Mouse (Mus musculus): ENCODE results near the gene Surf6. TPM values are rescaled to one million over a fixed set of nuclear protein-coding genes. Genes with fewer than 3 reads are reported as not detected.

The Surf6 gene
- polyA plus RNA-seq (2014; fragmentation: Nextera tagmentation; extraction: Ambion mirVana) = 15.4 and 17.2 TPM in 2 replicates

DNA sequence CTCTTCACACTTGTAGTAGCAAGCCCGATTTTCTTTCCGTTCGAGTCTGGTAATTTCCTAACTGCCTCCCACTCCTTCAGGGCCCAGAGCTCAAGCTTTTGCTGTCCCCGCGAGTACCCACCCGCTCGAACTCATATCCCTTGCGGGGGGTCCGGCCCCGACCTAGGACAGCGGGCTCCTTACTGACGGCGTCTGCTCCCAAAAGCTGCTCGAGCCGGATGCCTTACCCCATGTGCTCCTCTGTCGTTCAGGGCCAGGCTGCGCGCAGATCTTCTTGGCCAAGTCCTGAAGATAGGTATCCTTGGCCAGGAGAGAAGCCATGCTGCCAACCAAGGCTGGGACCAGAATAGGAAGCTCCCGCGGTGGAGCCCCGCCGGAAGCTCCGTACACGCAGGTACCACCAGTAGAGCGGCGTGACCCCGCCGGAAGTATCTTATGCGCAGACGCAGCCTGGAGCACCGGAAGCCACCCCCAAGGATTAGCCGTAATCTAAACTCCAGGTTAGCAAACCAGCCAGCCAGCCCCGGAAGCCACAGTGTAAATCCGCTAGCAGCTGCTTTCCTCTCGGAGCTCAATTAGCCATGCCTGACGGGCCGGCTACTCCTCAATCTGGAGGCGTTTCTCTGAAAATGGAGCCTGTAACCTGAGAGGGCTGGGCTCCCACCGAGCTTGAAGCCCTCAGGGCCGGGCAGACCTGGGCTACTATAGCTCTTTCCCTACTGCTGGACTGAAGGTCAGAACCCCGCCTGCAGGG lies at the start of gene Surf6:
Surf6 (minus strand) TSS at position 413 of the 754 bp plus-strand sequence.
- Histone ChIP-seq H3K36me3 (ENCODE audit: control insufficient read depth, insufficient read depth, low read length) (peaks cover 58% of the 10 kb centered on the region), H3K27me3 (replicated peaks; ENCODE audit: control insufficient read depth, insufficient read depth, low read length) (no peaks in the 10 kb centered on the region), H3K4me3 (ENCODE audit: low read depth, low read length) (peak within 1 kb of the TSS; percentile 80), H3K9ac (ENCODE audit: low read length) (peak within 1 kb of the TSS; percentile 82), H3K9me3 (replicated peaks; ENCODE audit: control insufficient read depth, low read length) (no peaks in the 10 kb centered on the region), H3K27ac (ENCODE audit: low read depth, low read length) (peak within 1 kb of the TSS; percentile 91), H3K4me2 (ENCODE audit: low read length) (peak within 1 kb of the TSS; percentile 84), H3K4me1 (ENCODE audit: control insufficient read depth, insufficient read depth, low read length) (peaks cover 14% of the 10 kb centered on the region)
- under 1% methylated on average over 41 of the region's 41 CpGs for WGBS
- ATAC-seq (peak; percentile 97), DNase-seq (ENCODE audit: low spot score) (peak; percentile 99)

- DNase-seq (ENCODE audit: low spot score) (no peak), ATAC-seq (no peak)
- no peak overlapping the region for H3K4me3 ChIP-seq (ENCODE audit: low read depth, low read length)
- no peak overlapping the region for H3K9ac ChIP-seq (ENCODE audit: low read length)
- H3K9me3 ChIP-seq (replicated peaks; ENCODE audit: control insufficient read depth, low read length) = no peaks in the 10 kb centered on the region
- H3K4me2 ChIP-seq (ENCODE audit: low read length) = no peak overlapping the region
- H3K27me3 ChIP-seq (replicated peaks; ENCODE audit: control insufficient read depth, insufficient read depth, low read length) = no peaks in the 10 kb centered on the region
- H3K4me1 ChIP-seq (ENCODE audit: control insufficient read depth, insufficient read depth, low read length) = no peaks in the 10 kb centered on the region
- H3K27ac ChIP-seq (ENCODE audit: low read depth, low read length) = no peak overlapping the region
- peaks cover 73% of the 10 kb centered on the region for H3K36me3 ChIP-seq (ENCODE audit: control insufficient read depth, insufficient read depth, low read length)
- WGBS = 95% methylated on average over 4 of the region's 4 CpGs
Measured at GRCm38 (mm10) chr2:26952193-26952592, 49.5 kb upstream of the Surf6 start.

DNA sequence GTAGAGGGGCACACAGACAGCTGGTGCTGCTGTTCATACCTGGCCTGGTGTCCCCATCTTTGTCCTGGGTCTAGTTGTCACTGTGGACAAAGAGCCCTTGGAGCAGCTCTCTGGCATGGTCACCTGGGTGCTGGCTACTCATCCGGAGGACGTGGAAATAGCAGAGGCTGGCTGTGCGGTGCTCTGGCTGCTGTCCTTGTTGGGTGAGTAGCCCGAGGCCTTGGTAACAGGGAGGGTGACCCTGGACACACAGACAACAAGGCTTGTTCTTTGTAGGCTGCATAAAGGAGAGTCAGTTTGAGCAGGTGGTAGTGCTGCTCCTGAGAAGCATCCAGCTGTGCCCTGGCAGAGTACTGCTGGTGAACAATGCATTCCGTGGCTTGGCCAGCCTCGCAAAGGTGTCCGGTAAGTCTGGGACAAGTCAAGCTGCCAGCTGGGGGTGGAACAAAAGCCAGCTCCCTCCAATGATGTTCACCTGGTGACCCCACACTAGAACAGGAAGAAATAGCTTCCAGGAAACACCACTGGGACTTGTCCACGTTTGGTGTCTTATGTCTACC lies 48.7 kb upstream of the Surf6 start:
- Histone ChIP-seq H3K27ac (ENCODE audit: low read depth, low read length) (no peak overlapping the region), H3K9me3 (replicated peaks; ENCODE audit: control insufficient read depth, low read length) (no peaks in the 10 kb centered on the region), H3K4me1 (ENCODE audit: control insufficient read depth, insufficient read depth, low read length) (no peaks in the 10 kb centered on the region), H3K4me2 (ENCODE audit: low read length) (no peak overlapping the region), H3K9ac (ENCODE audit: low read length) (no peak overlapping the region), H3K27me3 (replicated peaks; ENCODE audit: control insufficient read depth, insufficient read depth, low read length) (no peaks in the 10 kb centered on the region), H3K4me3 (ENCODE audit: low read depth, low read length) (no peak overlapping the region), H3K36me3 (ENCODE audit: control insufficient read depth, insufficient read depth, low read length) (peaks cover 66% of the 10 kb centered on the region)
- DNase-seq (ENCODE audit: low spot score) (no peak), ATAC-seq (no peak)
- WGBS = 90% methylated on average over 8 of the region's 8 CpGs

GRCm38 (mm10) chr2:26950411-26950810 lies 47.7 kb upstream of the Surf6 start:
- Histone ChIP-seq H3K36me3 (ENCODE audit: control insufficient read depth, insufficient read depth, low read length) (peaks cover 56% of the 10 kb centered on the region), H3K27me3 (replicated peaks; ENCODE audit: control insufficient read depth, insufficient read depth, low read length) (no peaks in the 10 kb centered on the region), H3K4me3 (ENCODE audit: low read depth, low read length) (no peak overlapping the region), H3K27ac (ENCODE audit: low read depth, low read length) (no peak overlapping the region), H3K9ac (ENCODE audit: low read length) (no peak overlapping the region), H3K4me1 (ENCODE audit: control insufficient read depth, insufficient read depth, low read length) (no peaks in the 10 kb centered on the region), H3K4me2 (ENCODE audit: low read length) (no peak overlapping the region), H3K9me3 (replicated peaks; ENCODE audit: control insufficient read depth, low read length) (no peaks in the 10 kb centered on the region)
- no peak for DNase-seq (ENCODE audit: low spot score)
- WGBS = 94% methylated on average over 2 of the region's 2 CpGs
- no peak for ATAC-seq

DNA sequence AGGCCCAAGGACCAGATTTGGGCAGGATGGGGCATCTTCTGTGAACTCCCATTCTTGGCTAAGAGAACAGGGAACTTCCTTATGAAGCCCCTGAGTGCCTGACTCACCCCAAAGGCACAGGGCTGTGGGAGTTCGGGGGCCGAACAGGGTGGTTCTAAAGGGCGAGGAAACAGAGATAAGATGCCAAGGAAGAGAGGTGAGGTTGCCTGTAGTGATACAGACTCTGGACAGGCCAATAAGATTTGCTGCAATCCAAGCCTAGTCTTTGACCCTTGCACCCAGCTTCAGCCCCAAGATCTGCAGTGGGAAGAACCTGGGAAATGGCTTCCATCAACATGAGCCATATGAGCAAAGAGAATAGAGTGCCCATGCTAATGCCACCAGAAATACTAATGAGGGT lies 40.6 kb upstream of the Surf6 start:
- no peak overlapping the region for H3K4me3 ChIP-seq (ENCODE audit: low read depth, low read length)
- no peaks in the 10 kb centered on the region for H3K9me3 ChIP-seq (replicated peaks; ENCODE audit: control insufficient read depth, low read length)
- no peak overlapping the region for H3K27ac ChIP-seq (ENCODE audit: low read depth, low read length)
- H3K4me1 ChIP-seq (ENCODE audit: control insufficient read depth, insufficient read depth, low read length) = no peaks in the 10 kb centered on the region
- DNase-seq (ENCODE audit: low spot score) (no peak), ATAC-seq (no peak)
- H3K4me2 ChIP-seq (ENCODE audit: low read length) = no peak overlapping the region
- no peak overlapping the region for H3K9ac ChIP-seq (ENCODE audit: low read length)
- H3K27me3 ChIP-seq (replicated peaks; ENCODE audit: control insufficient read depth, insufficient read depth, low read length) = no peaks in the 10 kb centered on the region
- 0 out of 2 replicates have a peak, but pooled peaks cover 5% of the 10 kb centered on the region for H3K36me3 ChIP-seq (ENCODE audit: control insufficient read depth, insufficient read depth, low read length)
- WGBS = 76% methylated on average over 3 of the region's 3 CpGs

- H3K27me3 ChIP-seq (replicated peaks; ENCODE audit: control insufficient read depth, insufficient read depth, low read length) = no peaks in the 10 kb centered on the region
- H3K4me2 ChIP-seq (ENCODE audit: low read length) = no peak overlapping the region
- H3K4me1 ChIP-seq (ENCODE audit: control insufficient read depth, insufficient read depth, low read length) = no peaks in the 10 kb centered on the region
- H3K9me3 ChIP-seq (replicated peaks; ENCODE audit: control insufficient read depth, low read length) = no peaks in the 10 kb centered on the region
- DNase-seq (ENCODE audit: low spot score) (no peak), ATAC-seq (no peak)
- no peaks in the 10 kb centered on the region for H3K36me3 ChIP-seq (ENCODE audit: control insufficient read depth, insufficient read depth, low read length)
- no peak overlapping the region for H3K9ac ChIP-seq (ENCODE audit: low read length)
- WGBS = 52% methylated on average over 5 of the region's 5 CpGs
- no peak overlapping the region for H3K4me3 ChIP-seq (ENCODE audit: low read depth, low read length)
- H3K27ac ChIP-seq (ENCODE audit: low read depth, low read length) = no peak overlapping the region
Measured at GRCm38 (mm10) chr2:26941539-26941938, 38.9 kb upstream of the Surf6 start.

DNA sequence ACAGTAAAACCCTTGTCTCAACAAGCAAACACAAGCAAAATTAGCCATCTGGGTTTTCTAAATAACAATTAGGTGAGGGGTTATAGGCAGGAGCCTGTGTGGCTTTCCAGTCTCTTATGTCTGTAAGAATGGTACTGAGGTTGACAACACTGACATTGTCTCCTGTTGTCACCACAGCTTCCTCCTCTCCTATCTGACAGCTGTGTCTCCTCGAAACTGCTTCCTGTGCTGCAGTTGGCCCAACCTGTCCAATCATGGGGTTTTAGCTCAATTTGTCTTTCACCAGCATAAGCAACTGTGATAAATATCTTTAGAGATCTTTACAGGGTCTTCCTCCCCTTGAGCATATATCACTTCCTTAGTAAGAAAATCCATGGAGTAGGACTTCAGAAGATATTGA lies 33.7 kb upstream of the Surf6 start:
- peaks cover 5% of the 10 kb centered on the region; the same call in 1 of the 2 replicates for H3K36me3 ChIP-seq (ENCODE audit: control insufficient read depth, insufficient read depth, low read length)

GRCm38 (mm10) chr2:26935286-26935685 lies 32.6 kb upstream of the Surf6 start:
- Histone ChIP-seq H3K36me3 (ENCODE audit: control insufficient read depth, insufficient read depth, low read length) (peaks cover 16% of the 10 kb centered on the region), H3K27me3 (replicated peaks; ENCODE audit: control insufficient read depth, insufficient read depth, low read length) (no peaks in the 10 kb centered on the region), H3K9me3 (replicated peaks; ENCODE audit: control insufficient read depth, low read length) (no peaks in the 10 kb centered on the region), H3K4me2 (ENCODE audit: low read length) (no peak overlapping the region), H3K9ac (ENCODE audit: low read length) (no peak overlapping the region), H3K27ac (ENCODE audit: low read depth, low read length) (no peak overlapping the region), H3K4me3 (ENCODE audit: low read depth, low read length) (no peak overlapping the region), H3K4me1 (ENCODE audit: control insufficient read depth, insufficient read depth, low read length) (peaks cover 14% of the 10 kb centered on the region)
- DNase-seq (ENCODE audit: low spot score) (no peak), ATAC-seq (no peak)
- WGBS = 90% methylated on average over 2 of the region's 2 CpGs

More for the DNA sequence above, 33.7 kb upstream of the Surf6 start:
- no peak overlapping the region for H3K27ac ChIP-seq (ENCODE audit: low read depth, low read length)
- 79% methylated on average over 1 of the region's 1 CpGs for WGBS
- no peak for DNase-seq (ENCODE audit: low spot score)
- H3K9me3 ChIP-seq (replicated peaks; ENCODE audit: control insufficient read depth, low read length) = no peaks in the 10 kb centered on the region
- no peak overlapping the region for H3K4me2 ChIP-seq (ENCODE audit: low read length)
- H3K9ac ChIP-seq (ENCODE audit: low read length) = no peak overlapping the region
- H3K4me1 ChIP-seq (ENCODE audit: control insufficient read depth, insufficient read depth, low read length) = peaks cover 13% of the 10 kb centered on the region
- no peak for ATAC-seq
- no peaks in the 10 kb centered on the region for H3K27me3 ChIP-seq (replicated peaks; ENCODE audit: control insufficient read depth, insufficient read depth, low read length)
- H3K4me3 ChIP-seq (ENCODE audit: low read depth, low read length) = no peak overlapping the region

Data from forebrain, embryonic 14.5 days (tissue).